Mouse (Mus musculus) retina, embryonic 14.5 days (tissue): ENCODE results near the gene Zc3h10.

Experiments
- DNase-seq: peaks from one replicate; pipeline ENCODE4 v3.0.0-alpha.2; 2015; ENCODE audit warnings: low spot score

Gene Zc3h10

GRCm38 (mm10) chr10:128547361-128548032, at the start of gene Zc3h10:
Gene Zc3h10 (minus strand): TSS chr10:128547774.
- DNase-seq: peak; percentile 97

GRCm38 (mm10) chr10:128592797-128593196, 45.2 kb upstream of the Zc3h10 start:
- DNase-seq: no peak

GRCm38 (mm10) chr10:128591436-128591835, 43.9 kb upstream of the Zc3h10 start:
- no peak for DNase-seq

- peak; percentile 89 for DNase-seq
Measured at GRCm38 (mm10) chr10:128590193-128590690, 42.7 kb upstream of the Zc3h10 start.

- DNase-seq: peak; percentile 64
Measured at GRCm38 (mm10) chr10:128589464-128590192, 42.1 kb upstream of the Zc3h10 start, which contains the start of gene Erbb3. Gene Erbb3 (minus strand): TSS chr10:128589652.

GRCm38 (mm10) chr10:128588775-128589463, 41.3 kb upstream of the Zc3h10 start:
- no peak for DNase-seq

- no peak for DNase-seq
Measured at GRCm38 (mm10) chr10:128588136-128588535, 40.6 kb upstream of the Zc3h10 start.

GRCm38 (mm10) chr10:128587697-128588096, 40.1 kb upstream of the Zc3h10 start:
- no peak for DNase-seq

- DNase-seq: no peak
Measured at GRCm38 (mm10) chr10:128587120-128587519, 39.5 kb upstream of the Zc3h10 start.

- no peak for DNase-seq
Measured at GRCm38 (mm10) chr10:128586546-128586945, 39.0 kb upstream of the Zc3h10 start.

GRCm38 (mm10) chr10:128584386-128584785, 36.8 kb upstream of the Zc3h10 start:
- no peak for DNase-seq

- peak; percentile 38 for DNase-seq
Measured at GRCm38 (mm10) chr10:128583644-128584043, 36.1 kb upstream of the Zc3h10 start.

GRCm38 (mm10) chr10:128579731-128580130, 32.2 kb upstream of the Zc3h10 start:
- no peak for DNase-seq

GRCm38 (mm10) chr10:128579298-128579697, 31.7 kb upstream of the Zc3h10 start:
- DNase-seq: no peak

- no peak for DNase-seq
Measured at GRCm38 (mm10) chr10:128578330-128578729, 30.8 kb upstream of the Zc3h10 start.

GRCm38 (mm10) chr10:128575063-128575462, 27.5 kb upstream of the Zc3h10 start:
- peak; percentile 41 for DNase-seq

GRCm38 (mm10) chr10:128565788-128566531, 18.4 kb upstream of the Zc3h10 start, which contains the start of gene Pa2g4:
Gene Pa2g4 (minus strand): TSS chr10:128565987.
- peak; percentile 99 for DNase-seq

GRCm38 (mm10) chr10:128565206-128565787, 17.7 kb upstream of the Zc3h10 start:
- DNase-seq: peak; percentile 44

GRCm38 (mm10) chr10:128563544-128563943, 16.0 kb upstream of the Zc3h10 start:
- DNase-seq: no peak

GRCm38 (mm10) chr10:128556963-128557362, 9.4 kb upstream of the Zc3h10 start:
- no peak for DNase-seq

GRCm38 (mm10) chr10:128556286-128556685, 8.7 kb upstream of the Zc3h10 start:
- no peak for DNase-seq
